ENCODE assay signal across 12 mouse cellular contexts in genomic region chr6:89024101-89024650, GRCm38 (mm10).
A peak's percentile ranks its signal among the peaks of the same experiment; 100 is the strongest.
DNase-seq lines count a peak whose midpoint lies in the region; ATAC-seq and TF ChIP-seq lines count a peak whose summit lies in the region.
"Had no signal": no experiment of that assay in that cellular context is flagged by ENCODE, and none has a peak within 500 bp of the region (broad histone marks: within the 10 kb centered on the region; RNA-seq: fewer than 3 reads in every experiment).

No protein-coding gene starts in this region.

- no peaks in the 10 kb centered on the region for H3K27me3 ChIP-seq in hindbrain, embryonic 11.5 days (ENCODE audit: control insufficient read depth, insufficient read depth, low read length)
- peaks cover 93% of the 10 kb centered on the region for H3K27me3 ChIP-seq in neural tube, embryonic 13.5 days
- H3K27me3 ChIP-seq: lung, embryonic 15.5 days had no signal

- DNase-seq in layer of hippocampus, adult 2 months (ENCODE audit: low spot score in 2 of 2), result no peak
- no peak for DNase-seq in layer of hippocampus, adult 8-10 months (ENCODE audit: low spot score in 2 of 2)
- peak; percentile 11 for DNase-seq in ZHBTc4 (ENCODE audit: low read depth, low spot score)
- no peak for DNase-seq in hindbrain, embryonic 11.5 days (ENCODE audit: low spot score)
- no peak for DNase-seq in gastrocnemius, postnatal 10 days
- no peak for DNase-seq in testis, postnatal 10 days (ENCODE audit: low spot score)
- no peak for DNase-seq in cerebellum, postnatal 4 days (ENCODE audit: low spot score in 2 of 2)
- DNase-seq: heart, adult 18-20 months had no signal

- H3K4me2 ChIP-seq in hindbrain, embryonic 11.5 days (replicated peaks; ENCODE audit: low read depth, low read length), result no peak overlapping the region
- no peak overlapping the region for H3K4me2 ChIP-seq in neural tube, embryonic 13.5 days
- H3K4me2 ChIP-seq: embryonic facial prominence, embryonic 15.5 days; kidney, embryonic 15.5 days; lung, embryonic 15.5 days had no signal

- H3K36me3 ChIP-seq in hindbrain, embryonic 11.5 days (ENCODE audit: control insufficient read depth, insufficient read depth, low read length), result no peaks in the 10 kb centered on the region
- H3K36me3 ChIP-seq in neural tube, embryonic 13.5 days, result no peaks in the 10 kb centered on the region
- H3K36me3 ChIP-seq: embryonic facial prominence, embryonic 15.5 days; kidney, embryonic 15.5 days; lung, embryonic 15.5 days had no signal

- no peaks in the 10 kb centered on the region for H3K4me1 ChIP-seq in hindbrain, embryonic 11.5 days (replicated peaks; ENCODE audit: control insufficient read depth, insufficient read depth, low read length)
- H3K4me1 ChIP-seq in neural tube, embryonic 13.5 days (replicated peaks), result peaks cover 11% of the 10 kb centered on the region
- H3K4me1 ChIP-seq: kidney, embryonic 15.5 days; lung, embryonic 15.5 days had no signal

- no peak overlapping the region for H3K27ac ChIP-seq in layer of hippocampus, adult 2 months
- no peak overlapping the region for H3K27ac ChIP-seq in hindbrain, embryonic 11.5 days (ENCODE audit: low read depth, low read length)
- no peak overlapping the region for H3K27ac ChIP-seq in neural tube, embryonic 13.5 days (replicated peaks)
- H3K27ac ChIP-seq: embryonic facial prominence, embryonic 15.5 days; kidney, embryonic 15.5 days; lung, embryonic 15.5 days had no signal

- ATAC-seq in hindbrain, embryonic 11.5 days (ENCODE audit: low FRiP score), result 0 out of 2 replicates have a peak, but pooled peaks have one; percentile 23
- ATAC-seq in neural tube, embryonic 13.5 days (ENCODE audit: low read depth), result peak; percentile 59

- H3K4me3 ChIP-seq in layer of hippocampus, adult 2 months, result no peak overlapping the region
- H3K4me3 ChIP-seq in hindbrain, embryonic 11.5 days (ENCODE audit: low read depth, low read length), result no peak overlapping the region
- H3K4me3 ChIP-seq in neural tube, embryonic 13.5 days, result no peak overlapping the region
- H3K4me3 ChIP-seq: embryonic facial prominence, embryonic 15.5 days; kidney, embryonic 15.5 days; lung, embryonic 15.5 days had no signal

- no peaks in the 10 kb centered on the region for H3K9me3 ChIP-seq in hindbrain, embryonic 11.5 days (ENCODE audit: control insufficient read depth, low read length)
- H3K9me3 ChIP-seq in neural tube, embryonic 13.5 days, result no peaks in the 10 kb centered on the region
- H3K9me3 ChIP-seq: embryonic facial prominence, embryonic 15.5 days; kidney, embryonic 15.5 days; lung, embryonic 15.5 days had no signal

- 24% methylated on average over 11 of the region's 11 CpGs for WGBS in hindbrain, embryonic 11.5 days
- 8% methylated on average over 11 of the region's 11 CpGs for WGBS in neural tube, embryonic 13.5 days

- TF ChIP-seq CTCF in layer of hippocampus, adult 2 months (conservative IDR thresholded peaks at IDR 0.05), result peak; percentile 46

- H3K9ac ChIP-seq in hindbrain, embryonic 11.5 days (ENCODE audit: low read depth, low read length), result no peak overlapping the region
- H3K9ac ChIP-seq in neural tube, embryonic 13.5 days, result no peak overlapping the region
- H3K9ac ChIP-seq: embryonic facial prominence, embryonic 15.5 days; kidney, embryonic 15.5 days; lung, embryonic 15.5 days had no signal
